Mouse (Mus musculus) cortical plate, adult 2 months (tissue): Measurements from ENCODE around the gene Tmem94.

Experiments
- CTCF ChIP-seq: fragments of 200-500 bp; IDR thresholded peaks from 2 replicates; pipeline ENCODE4 v1.5.1; 2011; ENCODE audit warnings: mild to moderate bottlenecking, control low read depth, low read length; ENCODE audit not compliant: insufficient read depth; ENCODE audit errors: extremely low read depth
- POLR2A ChIP-seq: fragments of 200-500 bp; IDR thresholded peaks from 2 replicates; pipeline ENCODE4 v1.6.1; 2011; ENCODE audit warnings: mild to moderate bottlenecking, low read length, control low read depth; ENCODE audit not compliant: insufficient read depth; ENCODE audit errors: extremely low read depth

DNA sequence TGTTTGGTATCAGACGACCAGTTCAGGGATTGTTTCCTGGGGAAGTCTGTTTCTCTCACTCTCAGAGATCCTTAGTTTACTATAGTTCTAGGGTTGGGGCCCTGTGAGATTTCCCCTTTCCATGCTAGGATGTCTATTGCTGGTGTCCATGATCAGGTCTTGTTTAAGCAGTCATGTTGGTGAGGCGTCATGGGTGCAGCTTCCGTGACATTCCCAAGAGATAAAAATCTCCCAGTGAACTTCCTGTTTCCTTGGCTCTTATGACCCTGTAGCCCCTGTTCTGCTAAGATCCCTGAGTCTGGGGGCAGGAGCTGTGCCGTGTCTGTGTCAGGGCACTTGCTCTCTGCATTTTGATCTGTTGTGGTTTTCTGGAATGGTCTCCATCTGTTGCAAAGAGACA is 9.4 kb downstream of the Tmem94 start:
- TF ChIP-seq CTCF (no peak), POLR2A (no peak)
